Mouse (Mus musculus) liver, embryonic 15.5 days (tissue): Measurements from ENCODE around the gene Diaph2. TPM values are rescaled to one million over a fixed set of nuclear protein-coding genes. Genes with fewer than 3 reads are reported as not detected.
"Not testable (repeated sequence)": the region's sequence is repeated elsewhere in the genome, so short reads cannot be mapped to it uniquely, and the experiment has no call there.

ENCODE experiments used
- ATAC-seq: fragments of 200-750 bp; cut with Nextera tagmentation; 2 replicates; pipeline ENCODE4 v1.8.0; 2017; ENCODE audit warnings: moderate number of reproducible peaks, mild to moderate bottlenecking, moderate library complexity; ENCODE audit not compliant: insufficient read depth
- H3K27ac ChIP-seq: fragments of 300-500 bp; sonication (generic); replicated peaks from 2 replicates; pipeline ENCODE4 v1.5.1; 2015; ENCODE audit warnings: mild to moderate bottlenecking, inconsistent platforms
- H3K27me3 ChIP-seq: fragments of 300-500 bp; sonication (generic); 2 replicates; pipeline ENCODE4 v1.6.1; 2015; ENCODE audit warnings: mild to moderate bottlenecking, inconsistent platforms
- H3K36me3 ChIP-seq: fragments of 300-500 bp; sonication (generic); replicated peaks from 2 replicates; pipeline ENCODE4 v1.6.1; 2015; ENCODE audit warnings: moderate library complexity, mild to moderate bottlenecking, inconsistent platforms
- H3K4me1 ChIP-seq: fragments of 300-500 bp; sonication (generic); replicated peaks from 2 replicates; pipeline ENCODE4 v1.6.1; 2015; ENCODE audit warnings: inconsistent platforms
- H3K4me2 ChIP-seq: fragments of 300-500 bp; sonication (generic); 2 replicates; pipeline ENCODE4 v1.6.1; 2015; ENCODE audit warnings: moderate library complexity, mild to moderate bottlenecking, inconsistent platforms
- H3K4me3 ChIP-seq: fragments of 300-500 bp; sonication (generic); replicated peaks from 2 replicates; pipeline ENCODE4 v1.5.1; 2015; ENCODE audit warnings: mild to moderate bottlenecking, inconsistent platforms
- H3K9ac ChIP-seq: fragments of 300-500 bp; sonication (generic); 2 replicates; pipeline ENCODE4 v1.6.1; 2015; ENCODE audit warnings: moderate library complexity, mild to moderate bottlenecking, inconsistent platforms
- H3K9me3 ChIP-seq: fragments of 300-500 bp; sonication (generic); replicated peaks from 2 replicates; pipeline ENCODE4 v1.6.1; 2016; ENCODE audit warnings: inconsistent platforms
- WGBS: fragments of 180-500 bp; shearing (Covaris S2); methylation state at CpG from one replicate; pipeline ENCODE4 v1.1.7; 2015; ENCODE audit warnings: mixed read lengths; ENCODE audit not compliant: insufficient replicate concordance; 5-methylcytosine and 5-hydroxymethylcytosine counted together
- polyA plus RNA-seq: library from polyadenylated mRNA; unstranded; fragments of >200 nt; fragmentation: Nextera tagmentation; extraction: Ambion mirVana; gene quantifications from 2 replicates; pipeline ENCODE4 v1.2.1, GENCODE M21; 2015

Gene Diaph2
- polyA plus RNA-seq, 1 experiment from 2014 or later: 1.5 TPM

GRCm38 (mm10) chrX:130281484-130281883 is 531.9 kb downstream of the Diaph2 start:
- Histone ChIP-seq H3K9me3 (no peaks in the 10 kb centered on the region), H3K27me3 (no peaks in the 10 kb centered on the region), H3K4me3 (no peak overlapping the region), H3K27ac (no peak overlapping the region), H3K36me3 (no peaks in the 10 kb centered on the region), H3K4me2 (no peak overlapping the region), H3K4me1 (no peaks in the 10 kb centered on the region), H3K9ac (no peak overlapping the region)
- WGBS: 52% methylated on average over 2 of the region's 2 CpGs
- no peak for ATAC-seq

GRCm38 (mm10) chrX:130287032-130287431 is 537.5 kb downstream of the Diaph2 start:
- Histone ChIP-seq H3K36me3 (no peaks in the 10 kb centered on the region), H3K4me1 (no peaks in the 10 kb centered on the region), H3K27me3 (no peaks in the 10 kb centered on the region), H3K9ac (no peak overlapping the region), H3K27ac (no peak overlapping the region), H3K4me2 (no peak overlapping the region), H3K9me3 (no peaks in the 10 kb centered on the region), H3K4me3 (no peak overlapping the region)
- WGBS: 61% methylated on average over 9 of the region's 9 CpGs
- no peak for ATAC-seq

GRCm38 (mm10) chrX:130289775-130290174 is 540.2 kb downstream of the Diaph2 start:
- no peaks in the 10 kb centered on the region for H3K9me3 ChIP-seq
- no peaks in the 10 kb centered on the region for H3K4me1 ChIP-seq
- ATAC-seq: no peak
- no peak overlapping the region for H3K9ac ChIP-seq
- H3K4me2 ChIP-seq: no peak overlapping the region
- no peaks in the 10 kb centered on the region for H3K36me3 ChIP-seq
- no peaks in the 10 kb centered on the region for H3K27me3 ChIP-seq
- 53% methylated on average over 5 of the region's 5 CpGs for WGBS
- no peak overlapping the region for H3K27ac ChIP-seq
- no peak overlapping the region for H3K4me3 ChIP-seq

GRCm38 (mm10) chrX:130350808-130351435 is 601.4 kb downstream of the Diaph2 start:
- Histone ChIP-seq H3K4me2 (no peak overlapping the region), H3K27me3 (no peaks in the 10 kb centered on the region), H3K36me3 (no peaks in the 10 kb centered on the region), H3K4me1 (no peaks in the 10 kb centered on the region), H3K27ac (no peak overlapping the region), H3K4me3 (no peak overlapping the region), H3K9me3 (no peaks in the 10 kb centered on the region), H3K9ac (no peak overlapping the region)
- no peak for ATAC-seq

- Histone ChIP-seq H3K4me2 (no peak overlapping the region), H3K9me3 (no peaks in the 10 kb centered on the region), H3K4me1 (no peaks in the 10 kb centered on the region), H3K27me3 (no peaks in the 10 kb centered on the region), H3K27ac (no peak overlapping the region), H3K4me3 (no peak overlapping the region), H3K9ac (no peak overlapping the region), H3K36me3 (no peaks in the 10 kb centered on the region)
- 68% methylated on average over 7 of the region's 7 CpGs for WGBS
- ATAC-seq: no peak
Observed at GRCm38 (mm10) chrX:130351480-130351879, 601.9 kb downstream of the Diaph2 start.

- Histone ChIP-seq H3K36me3 (no peaks in the 10 kb centered on the region), H3K4me2 (no peak overlapping the region), H3K27ac (no peak overlapping the region), H3K4me1 (no peaks in the 10 kb centered on the region), H3K27me3 (no peaks in the 10 kb centered on the region), H3K9ac (no peak overlapping the region), H3K4me3 (no peak overlapping the region), H3K9me3 (no peaks in the 10 kb centered on the region)
- ATAC-seq: no peak
- WGBS: 50% methylated on average over 4 of the region's 4 CpGs
Observed at GRCm38 (mm10) chrX:130393508-130394145, 644.1 kb downstream of the Diaph2 start.

- no peak for ATAC-seq
- 41% methylated on average over 3 of the region's 3 CpGs for WGBS
Observed at GRCm38 (mm10) chrX:130403214-130403613, 653.7 kb downstream of the Diaph2 start.

GRCm38 (mm10) chrX:130407471-130407870 is 657.9 kb downstream of the Diaph2 start:
- H3K9ac ChIP-seq, H3K27me3 ChIP-seq, H3K4me2 ChIP-seq, H3K27ac ChIP-seq, H3K36me3 ChIP-seq, H3K9me3 ChIP-seq, ATAC-seq, H3K4me1 ChIP-seq, H3K4me3 ChIP-seq: not testable (repeated sequence)
- WGBS: 72% methylated on average over 3 of the region's 3 CpGs

More at GRCm38 (mm10) chrX:130403214-130403613, 653.7 kb downstream of the Diaph2 start:
- Histone ChIP-seq H3K27me3 (no peaks in the 10 kb centered on the region), H3K9me3 (no peaks in the 10 kb centered on the region), H3K4me1 (no peaks in the 10 kb centered on the region), H3K27ac (no peak overlapping the region), H3K4me3 (no peak overlapping the region), H3K36me3 (no peaks in the 10 kb centered on the region), H3K9ac (no peak overlapping the region), H3K4me2 (no peak overlapping the region)

GRCm38 (mm10) chrX:130408985-130409384 is 659.4 kb downstream of the Diaph2 start:
- Histone ChIP-seq H3K4me3 (no peak overlapping the region), H3K4me1 (no peaks in the 10 kb centered on the region), H3K4me2 (no peak overlapping the region), H3K27ac (no peak overlapping the region), H3K36me3 (no peaks in the 10 kb centered on the region), H3K9me3 (no peaks in the 10 kb centered on the region), H3K27me3 (no peaks in the 10 kb centered on the region), H3K9ac (no peak overlapping the region)
- no peak for ATAC-seq
- WGBS: 65% methylated on average over 1 of the region's 1 CpGs

GRCm38 (mm10) chrX:130423134-130423533 is 673.6 kb downstream of the Diaph2 start:
- no peak overlapping the region for H3K9ac ChIP-seq
- ATAC-seq: no peak
- no peaks in the 10 kb centered on the region for H3K36me3 ChIP-seq
- H3K9me3 ChIP-seq: no peaks in the 10 kb centered on the region
- no peak overlapping the region for H3K4me2 ChIP-seq
- H3K4me1 ChIP-seq: no peaks in the 10 kb centered on the region
- no peaks in the 10 kb centered on the region for H3K27me3 ChIP-seq
- no peak overlapping the region for H3K4me3 ChIP-seq
- H3K27ac ChIP-seq: no peak overlapping the region
- 48% methylated on average over 2 of the region's 2 CpGs for WGBS

GRCm38 (mm10) chrX:130451822-130452487 is 702.4 kb downstream of the Diaph2 start:
- Histone ChIP-seq H3K4me1 (no peaks in the 10 kb centered on the region), H3K27ac (no peak overlapping the region), H3K36me3 (no peaks in the 10 kb centered on the region), H3K9ac (no peak overlapping the region), H3K4me3 (no peak overlapping the region), H3K27me3 (no peaks in the 10 kb centered on the region), H3K9me3 (no peaks in the 10 kb centered on the region), H3K4me2 (no peak overlapping the region)
- WGBS: 59% methylated on average over 4 of the region's 4 CpGs
- ATAC-seq: no peak
